Mouse (Mus musculus): Measurements from ENCODE around the gene Dnase1.
A peak's percentile ranks its signal among the peaks of the same experiment; 100 is the strongest.
"Not testable (repeated sequence)": the region's sequence is repeated elsewhere in the genome, so short reads cannot be mapped to it uniquely, and the experiment has no call there.

Gene Dnase1

GRCm38 (mm10) chr16:4052601-4053000, 15.9 kb downstream of the Dnase1 start:
- DNase-seq, result no peak

GRCm38 (mm10) chr16:4053811-4054210, 17.1 kb downstream of the Dnase1 start:
- DNase-seq, result no peak

- no peak for DNase-seq
Observed at GRCm38 (mm10) chr16:4064945-4065344, 28.2 kb downstream of the Dnase1 start.

GRCm38 (mm10) chr16:4068588-4068987, 31.8 kb downstream of the Dnase1 start:
- DNase-seq, result peak; percentile 59

- DNase-seq, result no peak
Observed at GRCm38 (mm10) chr16:4074297-4074696, 37.6 kb downstream of the Dnase1 start.

GRCm38 (mm10) chr16:4074836-4075235, 38.1 kb downstream of the Dnase1 start:
- no peak for DNase-seq

- DNase-seq, result peak; percentile 96
Observed at GRCm38 (mm10) chr16:4077384-4078061, 40.8 kb downstream of the Dnase1 start, which contains the start of gene Trap1. Gene Trap1 (minus strand): TSS chr16:4077827.

GRCm38 (mm10) chr16:4078302-4078701, 41.6 kb downstream of the Dnase1 start:
- not testable (repeated sequence) for DNase-seq

GRCm38 (mm10) chr16:4079656-4080055, 42.9 kb downstream of the Dnase1 start:
- DNase-seq, result no peak

GRCm38 (mm10) chr16:4080419-4080818, 43.7 kb downstream of the Dnase1 start:
- not testable (repeated sequence) for DNase-seq

GRCm38 (mm10) chr16:4085051-4085450, 48.3 kb downstream of the Dnase1 start:
- DNase-seq, result no peak

- DNase-seq, result no peak
Observed at GRCm38 (mm10) chr16:4085851-4086387, 49.2 kb downstream of the Dnase1 start.

GRCm38 (mm10) chr16:4087214-4087913, 50.6 kb downstream of the Dnase1 start:
- no peak for DNase-seq

Measured in thymus, postnatal 25 days (tissue).